Mouse (Mus musculus) layer of hippocampus, adult 9-11 months (tissue): ENCODE data around the gene Dhrs2.

Source experiments
- DNase-seq: peaks from one replicate; pipeline ENCODE4 v3.0.0; 2022

The Dhrs2 gene

GRCm38 (mm10) chr14:55221707-55222106 is at the start of gene Dhrs2:
TSS of gene Dhrs2 (plus strand) at chr14:55222007.
- DNase-seq, result no peak

GRCm38 (mm10) chr14:55174164-55174563 is 47.6 kb upstream of the Dhrs2 start:
- no peak for DNase-seq

GRCm38 (mm10) chr14:55177274-55177673 is 44.5 kb upstream of the Dhrs2 start:
- peak; percentile 63 for DNase-seq

GRCm38 (mm10) chr14:55180951-55181350 is 40.9 kb upstream of the Dhrs2 start:
- DNase-seq, result no peak

- DNase-seq, result no peak
Measured at GRCm38 (mm10) chr14:55183231-55183630, 38.6 kb upstream of the Dhrs2 start.

GRCm38 (mm10) chr14:55184640-55185145 is 37.1 kb upstream of the Dhrs2 start:
- DNase-seq, result no peak

GRCm38 (mm10) chr14:55188491-55188890 is 33.3 kb upstream of the Dhrs2 start:
- no peak for DNase-seq

GRCm38 (mm10) chr14:55189351-55189769 is 32.4 kb upstream of the Dhrs2 start:
- DNase-seq, result peak; percentile 89

GRCm38 (mm10) chr14:55193354-55193753 is 28.5 kb upstream of the Dhrs2 start:
- no peak for DNase-seq

GRCm38 (mm10) chr14:55193876-55194635 is 27.8 kb upstream of the Dhrs2 start:
- peak; percentile 62 for DNase-seq

GRCm38 (mm10) chr14:55194786-55195185 is 27.0 kb upstream of the Dhrs2 start:
- DNase-seq, result no peak

GRCm38 (mm10) chr14:55197121-55197520 is 24.7 kb upstream of the Dhrs2 start:
- DNase-seq, result no peak

GRCm38 (mm10) chr14:55198187-55198586 is 23.6 kb upstream of the Dhrs2 start:
- no peak for DNase-seq

- no peak for DNase-seq
Measured at GRCm38 (mm10) chr14:55204544-55204943, 17.3 kb upstream of the Dhrs2 start.

GRCm38 (mm10) chr14:55205045-55205750 is 16.6 kb upstream of the Dhrs2 start:
- peak; percentile 84 for DNase-seq

GRCm38 (mm10) chr14:55208306-55208705 is 13.5 kb upstream of the Dhrs2 start:
- no peak for DNase-seq

- no peak for DNase-seq
Measured at GRCm38 (mm10) chr14:55213621-55214020, 8.2 kb upstream of the Dhrs2 start.

GRCm38 (mm10) chr14:55214507-55214906 is 7.3 kb upstream of the Dhrs2 start:
- DNase-seq, result no peak

GRCm38 (mm10) chr14:55223172-55223571 is 1.4 kb downstream of the Dhrs2 start:
- peak; percentile 25 for DNase-seq

GRCm38 (mm10) chr14:55234639-55235038 is 12.8 kb downstream of the Dhrs2 start:
- DNase-seq, result peak; percentile 6

GRCm38 (mm10) chr14:55236685-55237084 is 14.9 kb downstream of the Dhrs2 start:
- no peak for DNase-seq

- DNase-seq, result no peak
Measured at GRCm38 (mm10) chr14:55242664-55243063, 20.9 kb downstream of the Dhrs2 start.

GRCm38 (mm10) chr14:55247181-55247580 is 25.4 kb downstream of the Dhrs2 start:
- DNase-seq, result no peak

- no peak for DNase-seq
Measured at GRCm38 (mm10) chr14:55248284-55248683, 26.5 kb downstream of the Dhrs2 start.
